Mouse (Mus musculus) liver, embryonic 11.5 days (tissue): ENCODE results near the gene Glo1. TPM values are rescaled to one million over a fixed set of nuclear protein-coding genes. Genes with fewer than 3 reads are reported as not detected.

Source experiments
- ATAC-seq: fragments of 200-750 bp; cut with Nextera tagmentation; replicated peaks from 2 replicates; pipeline ENCODE4 v1.8.0; 2017; ENCODE audit warnings: moderate number of reproducible peaks, mild to moderate bottlenecking, moderate TSS enrichment, moderate library complexity; ENCODE audit not compliant: low FRiP score
- DNase-seq: peaks from one replicate; pipeline ENCODE4 v3.0.0-alpha.2; 2017; ENCODE audit warnings: low spot score
- H3K27ac ChIP-seq: fragments of 300-500 bp; sonication (generic); 2 replicates; pipeline ENCODE4 v1.5.1; 2014; ENCODE audit warnings: mild to moderate bottlenecking, low read depth, low read length, control low read depth
- H3K27me3 ChIP-seq: fragments of 300-500 bp; sonication (generic); replicated peaks from 2 replicates; pipeline ENCODE4 v1.6.1; 2014; ENCODE audit warnings: low read length, mixed read lengths; ENCODE audit not compliant: control insufficient read depth, insufficient read depth
- H3K36me3 ChIP-seq: fragments of 300-500 bp; sonication (generic); 2 replicates; pipeline ENCODE4 v1.6.1; 2014; ENCODE audit warnings: mild to moderate bottlenecking, low read length, moderate library complexity, mixed read lengths; ENCODE audit not compliant: control insufficient read depth, insufficient read depth
- H3K4me1 ChIP-seq: fragments of 300-500 bp; sonication (generic); replicated peaks from 2 replicates; pipeline ENCODE4 v1.6.1; 2014; ENCODE audit warnings: low read length, mixed read lengths; ENCODE audit not compliant: control insufficient read depth, insufficient read depth
- H3K4me2 ChIP-seq: fragments of 300-500 bp; sonication (generic); 2 replicates; pipeline ENCODE4 v1.6.1; 2014; ENCODE audit warnings: mild to moderate bottlenecking, control low read depth, moderate library complexity
- H3K4me3 ChIP-seq: fragments of 300-500 bp; sonication (generic); 2 replicates; pipeline ENCODE4 v1.5.1; 2014; ENCODE audit warnings: low read depth, low read length, control low read depth
- H3K9ac ChIP-seq: fragments of 300-500 bp; sonication (generic); 2 replicates; pipeline ENCODE4 v1.6.1; 2014; ENCODE audit warnings: low read depth, low read length, control low read depth
- H3K9me3 ChIP-seq: fragments of 300-500 bp; sonication (generic); 2 replicates; pipeline ENCODE4 v1.6.1; 2016; ENCODE audit warnings: low read length, inconsistent platforms, mixed read lengths; ENCODE audit not compliant: control insufficient read depth
- WGBS: fragments of 180-500 bp; shearing (Covaris S2); extraction: QIAGEN DNeasy Blood & Tissue Kit; methylation state at CpG from one replicate; pipeline ENCODE4 v1.1.7; 2014; 5-methylcytosine and 5-hydroxymethylcytosine counted together
- polyA plus RNA-seq: library from polyadenylated mRNA; unstranded; fragments of >200 nt; fragmentation: Nextera tagmentation; extraction: Ambion mirVana; gene quantifications from 2 replicates; pipeline ENCODE4 v1.2.1, GENCODE M21; 2014

The Glo1 gene
- polyA plus RNA-seq, 1 experiment from 2014 or later = 310 TPM

GRCm38 (mm10) chr17:30610739-30611138 lies 15.9 kb downstream of the Glo1 start:
- 76% methylated on average over 1 of the region's 1 CpGs for WGBS
- Histone ChIP-seq H3K9ac (peak overlapping the region; percentile 90), H3K27me3 (no peaks in the 10 kb centered on the region), H3K27ac (no peak overlapping the region), H3K4me2 (peak overlapping the region; percentile 76), H3K36me3 (no peaks in the 10 kb centered on the region), H3K4me3 (peak overlapping the region; percentile 66), H3K4me1 (peaks cover 41% of the 10 kb centered on the region), H3K9me3 (no peaks in the 10 kb centered on the region)
- DNase-seq (no peak), ATAC-seq (no peak)

DNA sequence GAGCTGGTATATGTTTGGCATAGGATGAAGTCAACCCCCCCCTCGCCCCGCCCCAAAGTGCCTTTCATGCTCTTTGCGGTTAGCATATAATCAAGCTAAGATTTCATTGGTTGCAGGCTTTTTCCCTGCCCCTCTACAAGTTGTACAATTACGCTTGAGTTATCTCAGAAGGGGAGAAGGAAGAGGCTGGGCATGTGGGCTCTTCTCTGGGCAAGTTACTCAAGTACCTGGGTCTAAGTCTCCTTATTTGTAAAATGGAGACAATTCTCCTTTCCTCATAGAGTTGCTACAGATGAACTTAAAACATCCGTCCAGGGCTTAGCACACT lies 16.7 kb downstream of the Glo1 start:
- peak overlapping the region; percentile 2; the same call in 1 of the 2 replicates for H3K4me3 ChIP-seq
- peak overlapping the region; percentile 76 for H3K4me2 ChIP-seq
- no peak for DNase-seq
- H3K27ac ChIP-seq = no peak overlapping the region
- H3K9ac ChIP-seq = no peak overlapping the region
- H3K9me3 ChIP-seq = no peaks in the 10 kb centered on the region
- no peaks in the 10 kb centered on the region for H3K27me3 ChIP-seq
- no peak for ATAC-seq
- WGBS = 88% methylated on average over 5 of the region's 5 CpGs
- peaks cover 41% of the 10 kb centered on the region for H3K4me1 ChIP-seq
- no peaks in the 10 kb centered on the region for H3K36me3 ChIP-seq

GRCm38 (mm10) chr17:30609305-30609979 lies 17.2 kb downstream of the Glo1 start:
- WGBS = 80% methylated on average over 16 of the region's 16 CpGs
- ATAC-seq = no peak
- peak overlapping the region; percentile 76 for H3K4me2 ChIP-seq

DNA sequence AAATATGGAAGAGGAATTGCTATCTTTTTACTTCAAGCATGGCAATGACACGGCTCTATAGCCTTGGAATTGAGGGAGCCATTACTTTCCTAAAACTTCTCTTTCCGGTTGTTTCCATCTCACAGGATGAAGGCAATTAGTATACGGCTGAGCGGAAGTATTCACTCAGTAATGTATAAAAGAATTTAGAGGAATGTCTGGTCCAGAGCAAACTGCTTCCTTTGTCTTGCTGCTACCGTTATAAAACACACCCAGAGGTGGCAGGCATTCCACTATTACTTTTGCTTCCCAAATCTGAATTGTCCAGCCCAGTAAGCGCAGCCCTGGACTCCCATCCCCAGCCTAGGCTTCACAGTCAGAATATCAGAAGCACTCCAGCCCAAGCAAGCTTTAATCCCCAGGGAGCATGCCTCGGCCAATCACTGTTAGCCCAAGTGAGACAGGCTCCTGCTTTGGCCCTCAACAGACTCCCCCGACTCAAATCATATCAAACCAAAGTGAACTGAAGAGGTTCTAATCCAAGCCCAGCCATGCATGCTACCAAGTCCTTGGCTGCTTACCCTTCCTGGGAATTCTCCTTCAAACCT lies 18.7 kb downstream of the Glo1 start:
- Histone ChIP-seq H3K27me3 (no peaks in the 10 kb centered on the region), H3K4me3 (no peak overlapping the region), H3K4me1 (peaks cover 31% of the 10 kb centered on the region), H3K36me3 (peaks cover 8% of the 10 kb centered on the region; the same call in 1 of the 2 replicates), H3K27ac (no peak overlapping the region), H3K9me3 (no peaks in the 10 kb centered on the region), H3K4me2 (no peak overlapping the region), H3K9ac (no peak overlapping the region)
- ATAC-seq (no peak), DNase-seq (no peak)
- WGBS = 87% methylated on average over 8 of the region's 8 CpGs

More at GRCm38 (mm10) chr17:30609305-30609979, 17.2 kb downstream of the Glo1 start:
- no peaks in the 10 kb centered on the region for H3K36me3 ChIP-seq
- peak overlapping the region; percentile 2; the same call in 1 of the 2 replicates for H3K4me3 ChIP-seq
- no peaks in the 10 kb centered on the region for H3K9me3 ChIP-seq
- no peaks in the 10 kb centered on the region for H3K27me3 ChIP-seq
- H3K4me1 ChIP-seq = peaks cover 41% of the 10 kb centered on the region
- H3K27ac ChIP-seq = no peak overlapping the region
- H3K9ac ChIP-seq = no peak overlapping the region
- no peak for DNase-seq

- H3K4me1 ChIP-seq = peaks cover 27% of the 10 kb centered on the region
- peaks cover 13% of the 10 kb centered on the region for H3K36me3 ChIP-seq
- H3K4me3 ChIP-seq = no peak overlapping the region
- H3K27ac ChIP-seq = no peak overlapping the region
- no peaks in the 10 kb centered on the region for H3K27me3 ChIP-seq
- no peak overlapping the region for H3K4me2 ChIP-seq
- WGBS = 95% methylated on average over 7 of the region's 7 CpGs
- ATAC-seq (no peak), DNase-seq (no peak)
- no peaks in the 10 kb centered on the region for H3K9me3 ChIP-seq
- H3K9ac ChIP-seq = no peak overlapping the region
Observed at GRCm38 (mm10) chr17:30607330-30607729, 19.3 kb downstream of the Glo1 start.

DNA sequence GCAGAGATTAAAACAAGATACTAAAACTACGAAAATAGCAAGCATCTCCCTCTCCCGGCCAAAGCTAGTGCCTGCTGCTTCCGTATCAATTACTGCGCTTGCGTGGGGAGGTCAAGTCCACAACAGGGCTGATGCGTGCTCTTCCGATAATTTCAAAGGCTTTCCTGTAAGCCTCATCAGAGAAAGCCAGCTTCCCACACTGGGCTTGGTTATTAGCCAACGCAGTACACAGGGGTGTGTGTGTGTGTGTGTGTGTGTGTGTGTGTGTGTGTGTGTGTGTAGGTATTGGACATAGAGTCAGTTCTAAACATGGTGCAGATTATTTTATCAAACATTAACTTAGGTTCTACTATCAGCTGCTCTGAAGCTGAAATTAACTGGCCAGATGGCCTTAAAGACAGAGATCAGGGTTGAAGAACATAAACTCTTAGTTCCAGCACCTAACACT lies 20.0 kb downstream of the Glo1 start:
- peaks cover 13% of the 10 kb centered on the region for H3K36me3 ChIP-seq

GRCm38 (mm10) chr17:30606206-30606605 lies 20.5 kb downstream of the Glo1 start:
- DNase-seq = no peak
- Histone ChIP-seq H3K4me2 (no peak overlapping the region), H3K27ac (no peak overlapping the region), H3K36me3 (peaks cover 14% of the 10 kb centered on the region), H3K9ac (no peak overlapping the region), H3K27me3 (no peaks in the 10 kb centered on the region), H3K9me3 (no peaks in the 10 kb centered on the region), H3K4me3 (no peak overlapping the region), H3K4me1 (peaks cover 25% of the 10 kb centered on the region)
- no peak for ATAC-seq
- 90% methylated on average over 11 of the region's 11 CpGs for WGBS

More for the DNA sequence above, 20.0 kb downstream of the Glo1 start:
- Histone ChIP-seq H3K27me3 (no peaks in the 10 kb centered on the region), H3K9ac (no peak overlapping the region), H3K4me1 (peaks cover 27% of the 10 kb centered on the region), H3K9me3 (no peaks in the 10 kb centered on the region), H3K27ac (no peak overlapping the region), H3K4me3 (no peak overlapping the region), H3K4me2 (no peak overlapping the region)
- ATAC-seq = no peak
- DNase-seq = no peak
- WGBS = 91% methylated on average over 8 of the region's 8 CpGs

DNA sequence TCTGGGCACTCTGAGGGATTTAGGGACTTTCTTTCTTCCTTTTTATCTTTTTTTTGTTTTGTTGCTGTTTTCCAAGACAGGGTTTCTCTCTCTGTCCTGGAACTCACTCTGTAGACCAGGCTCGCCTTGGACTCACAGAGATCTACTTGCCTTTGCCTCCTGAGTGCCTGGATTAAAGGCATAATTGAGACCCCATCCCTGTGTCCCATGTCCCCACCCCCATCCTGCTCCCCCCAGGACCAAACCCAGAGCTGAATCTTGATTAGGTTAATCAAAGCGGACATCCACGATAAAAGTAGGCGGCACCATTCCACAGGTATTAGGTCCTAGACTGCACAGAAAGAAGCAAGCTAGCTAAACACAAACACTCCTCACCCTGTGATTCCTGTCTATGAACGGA lies 21.7 kb downstream of the Glo1 start:
- ATAC-seq = no peak
- peaks cover 20% of the 10 kb centered on the region for H3K36me3 ChIP-seq
- 92% methylated on average over 5 of the region's 5 CpGs for WGBS

GRCm38 (mm10) chr17:30604296-30604695 lies 22.4 kb downstream of the Glo1 start:
- Histone ChIP-seq H3K9ac (no peak overlapping the region), H3K4me2 (no peak overlapping the region), H3K4me3 (no peak overlapping the region), H3K27me3 (no peaks in the 10 kb centered on the region), H3K9me3 (no peaks in the 10 kb centered on the region), H3K36me3 (peaks cover 22% of the 10 kb centered on the region), H3K4me1 (peaks cover 14% of the 10 kb centered on the region; the same call in 1 of the 2 replicates), H3K27ac (no peak overlapping the region)
- DNase-seq (no peak), ATAC-seq (no peak)
- 92% methylated on average over 6 of the region's 6 CpGs for WGBS

More for the DNA sequence above, 21.7 kb downstream of the Glo1 start:
- no peak overlapping the region for H3K27ac ChIP-seq
- no peak overlapping the region for H3K9ac ChIP-seq
- H3K9me3 ChIP-seq = no peaks in the 10 kb centered on the region
- no peak for DNase-seq
- H3K4me2 ChIP-seq = no peak overlapping the region
- peaks cover 20% of the 10 kb centered on the region for H3K4me1 ChIP-seq
- no peak overlapping the region for H3K4me3 ChIP-seq
- H3K27me3 ChIP-seq = no peaks in the 10 kb centered on the region
